Mouse (Mus musculus) limb, embryonic 11.5 days (tissue): Measurements from ENCODE around the gene Fscn1. TPM values are rescaled to one million over a fixed set of nuclear protein-coding genes. Genes with fewer than 3 reads are reported as not detected.

Experiments used
- ATAC-seq: fragments of 200-750 bp; cut with Nextera tagmentation; 2 replicates; pipeline ENCODE4 v1.8.0; 2017; ENCODE audit warnings: low read depth; ENCODE audit not compliant: insufficient number of reproducible peaks, low FRiP score, low TSS enrichment
- DNase-seq: peaks from one replicate; pipeline ENCODE4 v3.0.0-alpha.2; 2015; ENCODE audit warnings: low spot score
- H3K27ac ChIP-seq: fragments of 300-500 bp; sonication (generic); replicated peaks from 2 replicates; pipeline ENCODE4 v1.5.1; 2014; ENCODE audit warnings: low read depth, mild to moderate bottlenecking, low read length
- H3K27me3 ChIP-seq: fragments of 300-500 bp; sonication (generic); 2 replicates; pipeline ENCODE4 v1.6.1; 2014; ENCODE audit warnings: mild to moderate bottlenecking, low read length, mixed read lengths; ENCODE audit not compliant: control insufficient read depth, insufficient read depth
- H3K36me3 ChIP-seq: fragments of 300-500 bp; sonication (generic); 2 replicates; pipeline ENCODE4 v1.6.1; 2014; ENCODE audit warnings: mild to moderate bottlenecking, low read length, moderate library complexity, mixed read lengths; ENCODE audit not compliant: control insufficient read depth, insufficient read depth
- H3K4me1 ChIP-seq: fragments of 300-500 bp; sonication (generic); 2 replicates; pipeline ENCODE4 v1.6.1; 2014; ENCODE audit warnings: low read length, mixed read lengths; ENCODE audit not compliant: control insufficient read depth, insufficient read depth
- H3K4me2 ChIP-seq: fragments of 300-500 bp; sonication (generic); 2 replicates; pipeline ENCODE4 v1.6.1; 2014; ENCODE audit warnings: low read depth, mild to moderate bottlenecking, moderate library complexity; ENCODE audit not compliant: severe bottlenecking
- H3K4me3 ChIP-seq: fragments of 300-500 bp; sonication (generic); 2 replicates; pipeline ENCODE4 v1.5.1; 2014; ENCODE audit warnings: low read depth, low read length
- H3K9ac ChIP-seq: fragments of 300-500 bp; sonication (generic); 2 replicates; pipeline ENCODE4 v1.6.1; 2014; ENCODE audit warnings: mild to moderate bottlenecking, low read length
- H3K9me3 ChIP-seq: fragments of 300-500 bp; sonication (generic); 2 replicates; pipeline ENCODE4 v1.6.1; 2016; ENCODE audit warnings: low read length; ENCODE audit not compliant: control insufficient read depth
- WGBS: fragments of 180-500 bp; shearing (Covaris S2); extraction: QIAGEN DNeasy Blood & Tissue Kit; methylation state at CpG from one replicate; pipeline ENCODE4 v1.1.7; 2014; 5-methylcytosine and 5-hydroxymethylcytosine counted together
- polyA plus RNA-seq: library from polyadenylated mRNA; unstranded; fragments of >200 nt; fragmentation: Nextera tagmentation; extraction: Ambion mirVana; gene quantifications from 2 replicates; pipeline ENCODE4 v1.2.1, GENCODE M21; 2014

Fscn1 gene
- 678 and 708 TPM in 2 replicates for polyA plus RNA-seq

- DNase-seq (peak; percentile 99), ATAC-seq (peak; percentile 60)
- H3K9me3 ChIP-seq = no peaks in the 10 kb centered on the region
- H3K9ac ChIP-seq = peak within 1 kb of the TSS; percentile 100
- peaks cover 17% of the 10 kb centered on the region for H3K4me1 ChIP-seq
- no peaks in the 10 kb centered on the region for H3K36me3 ChIP-seq
- WGBS = 7% methylated on average over 44 of the region's 44 CpGs
- peak within 1 kb of the TSS; percentile 100 for H3K4me3 ChIP-seq
- peak within 1 kb of the TSS; percentile 97 for H3K27ac ChIP-seq
- peak within 1 kb of the TSS; percentile 96 for H3K4me2 ChIP-seq
- H3K27me3 ChIP-seq = no peaks in the 10 kb centered on the region
Measured at GRCm38 (mm10) chr5:142959576-142960556, at the start of gene Fscn1. Fscn1 (plus strand) TSS chr5:142960343.

- Histone ChIP-seq H3K4me3 (no peak overlapping the region), H3K4me2 (no peak overlapping the region), H3K9ac (no peak overlapping the region), H3K4me1 (peaks cover 26% of the 10 kb centered on the region), H3K27ac (no peak overlapping the region), H3K9me3 (no peaks in the 10 kb centered on the region), H3K36me3 (no peaks in the 10 kb centered on the region), H3K27me3 (no peaks in the 10 kb centered on the region)
- 82% methylated on average over 2 of the region's 2 CpGs for WGBS
- DNase-seq (no peak), ATAC-seq (no peak)
Measured at GRCm38 (mm10) chr5:142911629-142912028, 48.5 kb upstream of the Fscn1 start.

- H3K36me3 ChIP-seq = no peaks in the 10 kb centered on the region
- H3K27ac ChIP-seq = no peak overlapping the region
- H3K9ac ChIP-seq = no peak overlapping the region
- H3K9me3 ChIP-seq = no peaks in the 10 kb centered on the region
- H3K4me3 ChIP-seq = no peak overlapping the region
- no peak for ATAC-seq
- H3K27me3 ChIP-seq = no peaks in the 10 kb centered on the region
- H3K4me2 ChIP-seq = no peak overlapping the region
- peaks cover 23% of the 10 kb centered on the region for H3K4me1 ChIP-seq
- WGBS = 92% methylated on average over 3 of the region's 3 CpGs
- DNase-seq = no peak
Measured at GRCm38 (mm10) chr5:142912320-142912719, 47.8 kb upstream of the Fscn1 start.

GRCm38 (mm10) chr5:142912739-142913138, 47.4 kb upstream of the Fscn1 start:
- Histone ChIP-seq H3K36me3 (no peaks in the 10 kb centered on the region), H3K9ac (no peak overlapping the region), H3K4me2 (no peak overlapping the region), H3K9me3 (no peaks in the 10 kb centered on the region), H3K27me3 (no peaks in the 10 kb centered on the region), H3K4me1 (peaks cover 22% of the 10 kb centered on the region), H3K27ac (no peak overlapping the region), H3K4me3 (no peak overlapping the region)
- DNase-seq (no peak), ATAC-seq (no peak)
- 80% methylated on average over 4 of the region's 4 CpGs for WGBS

- no peak overlapping the region for H3K9ac ChIP-seq
- no peaks in the 10 kb centered on the region for H3K27me3 ChIP-seq
- no peaks in the 10 kb centered on the region for H3K9me3 ChIP-seq
- H3K4me1 ChIP-seq = peaks cover under 1% of the 10 kb centered on the region; the same call in 1 of the 2 replicates
- H3K4me3 ChIP-seq = no peak overlapping the region
- no peak for ATAC-seq
- 89% methylated on average over 11 of the region's 11 CpGs for WGBS
- no peak for DNase-seq
- H3K36me3 ChIP-seq = no peaks in the 10 kb centered on the region
- H3K27ac ChIP-seq = no peak overlapping the region
- H3K4me2 ChIP-seq = no peak overlapping the region
Measured at GRCm38 (mm10) chr5:142915231-142915630, 44.9 kb upstream of the Fscn1 start.

GRCm38 (mm10) chr5:142916593-142916992, 43.5 kb upstream of the Fscn1 start:
- Histone ChIP-seq H3K9me3 (no peaks in the 10 kb centered on the region), H3K36me3 (no peaks in the 10 kb centered on the region), H3K4me1 (no peaks in the 10 kb centered on the region), H3K27me3 (no peaks in the 10 kb centered on the region), H3K9ac (no peak overlapping the region), H3K4me2 (no peak overlapping the region), H3K4me3 (no peak overlapping the region), H3K27ac (no peak overlapping the region)
- DNase-seq (no peak), ATAC-seq (no peak)
- 74% methylated on average over 7 of the region's 7 CpGs for WGBS

- H3K27me3 ChIP-seq = no peaks in the 10 kb centered on the region
- ATAC-seq (no peak), DNase-seq (no peak)
- no peak overlapping the region for H3K4me2 ChIP-seq
- no peaks in the 10 kb centered on the region for H3K36me3 ChIP-seq
- H3K27ac ChIP-seq = no peak overlapping the region
- H3K9ac ChIP-seq = no peak overlapping the region
- no peaks in the 10 kb centered on the region for H3K9me3 ChIP-seq
- 94% methylated on average over 8 of the region's 8 CpGs for WGBS
- no peaks in the 10 kb centered on the region for H3K4me1 ChIP-seq
- no peak overlapping the region for H3K4me3 ChIP-seq
Measured at GRCm38 (mm10) chr5:142917402-142917801, 42.7 kb upstream of the Fscn1 start.

- no peaks in the 10 kb centered on the region for H3K4me1 ChIP-seq
Measured at GRCm38 (mm10) chr5:142920311-142921073, 39.7 kb upstream of the Fscn1 start.

More at GRCm38 (mm10) chr5:142920311-142921073, 39.7 kb upstream of the Fscn1 start:
- ATAC-seq (no peak), DNase-seq (no peak)
- H3K4me2 ChIP-seq = no peak overlapping the region
- H3K4me3 ChIP-seq = no peak overlapping the region
- H3K27me3 ChIP-seq = no peaks in the 10 kb centered on the region
- H3K27ac ChIP-seq = no peak overlapping the region
- no peak overlapping the region for H3K9ac ChIP-seq
- WGBS = 62% methylated on average over 8 of the region's 8 CpGs
- no peaks in the 10 kb centered on the region for H3K36me3 ChIP-seq
- no peaks in the 10 kb centered on the region for H3K9me3 ChIP-seq
